Mouse (Mus musculus) heart, postnatal 0 days (tissue): ENCODE data around the gene Asxl2. TPM values are rescaled to one million over a fixed set of nuclear protein-coding genes. Genes with fewer than 3 reads are reported as not detected.

Experiments
- ATAC-seq: fragments of 200-750 bp; cut with Nextera tagmentation; 2 replicates; pipeline ENCODE4 v1.8.0; 2017; ENCODE audit warnings: low read depth, moderate number of reproducible peaks, moderate library complexity; ENCODE audit not compliant: insufficient read depth
- DNase-seq: peaks from one replicate; pipeline ENCODE4 v3.0.0-alpha.2; 2016; ENCODE audit warnings: low spot score
- H3K27ac ChIP-seq: fragments of 300-500 bp; sonication (generic); 2 replicates; pipeline ENCODE4 v1.5.1; 2014; ENCODE audit warnings: low read depth, mild to moderate bottlenecking
- H3K27me3 ChIP-seq: fragments of 300-500 bp; sonication (generic); 2 replicates; pipeline ENCODE4 v1.6.1; 2014; ENCODE audit warnings: low read length, mixed read lengths; ENCODE audit not compliant: control insufficient read depth, insufficient read depth
- H3K36me3 ChIP-seq: fragments of 300-500 bp; sonication (generic); replicated peaks from 2 replicates; pipeline ENCODE4 v1.6.1; 2014; ENCODE audit warnings: low read length, mixed read lengths; ENCODE audit not compliant: control insufficient read depth, insufficient read depth
- H3K4me1 ChIP-seq: fragments of 300-500 bp; sonication (generic); 2 replicates; pipeline ENCODE4 v1.6.1; 2014; ENCODE audit warnings: antibody characterized with exemption; ENCODE audit not compliant: control insufficient read depth, insufficient read depth
- H3K4me2 ChIP-seq: fragments of 300-500 bp; sonication (generic); 2 replicates; pipeline ENCODE4 v1.6.1; 2014; ENCODE audit warnings: low read depth, mild to moderate bottlenecking, low read length, moderate library complexity
- H3K4me3 ChIP-seq: fragments of 300-500 bp; sonication (generic); 2 replicates; pipeline ENCODE4 v1.5.1; 2014; ENCODE audit warnings: low read depth, low read length
- H3K9ac ChIP-seq: fragments of 300-500 bp; sonication (generic); replicated peaks from 2 replicates; pipeline ENCODE4 v1.6.1; 2014; ENCODE audit warnings: low read depth, low read length, mixed read lengths
- H3K9me3 ChIP-seq: fragments of 300-500 bp; sonication (generic); replicated peaks from 2 replicates; pipeline ENCODE4 v1.6.1; 2016; ENCODE audit warnings: low read length; ENCODE audit not compliant: control insufficient read depth
- CTCF ChIP-seq: IDR thresholded peaks from 2 replicates; pipeline ENCODE4 v1.5.1; 2016; ENCODE audit warnings: antibody characterized with exemption, control low read depth, low read depth
- EP300 ChIP-seq: IDR thresholded peaks from 2 replicates; pipeline ENCODE4 v1.6.1; 2016; ENCODE audit warnings: antibody characterized with exemption, low read depth
- WGBS: fragments of 180-500 bp; shearing (Covaris S2); extraction: QIAGEN DNeasy Blood & Tissue Kit; methylation state at CpG from one replicate; pipeline ENCODE4 v1.1.7; 2014; 5-methylcytosine and 5-hydroxymethylcytosine counted together
- polyA plus RNA-seq: library from polyadenylated mRNA; unstranded; fragments of >200 nt; fragmentation: Nextera tagmentation; extraction: Ambion mirVana; gene quantifications from 2 replicates; pipeline ENCODE4 v1.2.1, GENCODE M21; 2015
- total RNA-seq: library from RNA; depleted of rRNA; stranded (reverse); fragments of >200 nt; gene quantifications from 2 replicates; pipeline ENCODE4 v1.2.3, GENCODE M21; 2014; ENCODE audit warnings: low replicate concordance; rRNA removed

Asxl2 gene
- total RNA-seq (16.1 and 17.5 TPM in 2 replicates), polyA plus RNA-seq (8.6 and 9.5 TPM in 2 replicates)

DNA sequence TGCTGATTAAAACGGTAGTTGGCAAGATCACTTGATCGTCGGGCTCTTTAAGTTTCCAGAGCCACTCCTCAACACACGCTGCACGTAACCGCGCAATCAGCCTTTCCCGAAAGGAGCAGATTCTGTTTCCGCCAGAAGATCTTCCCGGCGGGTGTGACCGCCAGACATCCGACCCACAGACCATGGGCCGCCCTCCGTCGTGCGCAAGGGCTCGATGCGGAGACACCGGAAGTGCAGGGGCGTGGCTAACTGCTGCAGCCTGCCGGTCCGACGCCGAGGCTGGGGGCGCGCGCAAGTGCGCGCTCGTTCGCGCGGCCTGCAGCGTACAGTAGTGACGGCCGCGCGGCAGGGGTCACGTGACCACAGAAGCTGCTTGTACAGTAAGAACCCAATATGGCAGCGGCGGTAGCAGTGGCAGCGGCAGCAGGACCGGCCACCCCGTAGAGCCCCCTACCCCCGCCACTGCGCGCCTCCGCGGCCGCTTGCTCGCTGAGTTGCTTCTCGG, at the start of gene Asxl2:
TSS of gene Asxl2 (plus strand) at position 328 of the 505 bp plus-strand sequence.
- TF ChIP-seq EP300 (0 out of 2 replicates have a peak, but pooled peaks have one; percentile 67), CTCF (no peak)
- Histone ChIP-seq H3K27ac (peak within 1 kb of the TSS; percentile 99), H3K4me2 (peak within 1 kb of the TSS; percentile 76), H3K27me3 (no peaks in the 10 kb centered on the region), H3K4me3 (peak within 1 kb of the TSS; percentile 89), H3K9me3 (no peaks in the 10 kb centered on the region), H3K4me1 (peaks cover 17% of the 10 kb centered on the region), H3K9ac (peak within 1 kb of the TSS; percentile 92), H3K36me3 (no peaks in the 10 kb centered on the region)
- DNase-seq (peak; percentile 98), ATAC-seq (peak; percentile 95)
- WGBS, result under 1% methylated on average over 52 of the region's 53 CpGs

- DNase-seq (no peak), ATAC-seq (no peak)
- Histone ChIP-seq H3K27ac (no peak overlapping the region), H3K4me3 (no peak overlapping the region), H3K4me2 (no peak overlapping the region), H3K9me3 (no peaks in the 10 kb centered on the region), H3K4me1 (no peaks in the 10 kb centered on the region; the same call in 1 of the 2 replicates), H3K36me3 (0 out of 2 replicates have a peak, but pooled peaks cover 5% of the 10 kb centered on the region), H3K27me3 (no peaks in the 10 kb centered on the region), H3K9ac (no peak overlapping the region)
- 43% methylated on average over 3 of the region's 3 CpGs for whole genome bisulfite sequencing
- no peak for TF ChIP-seq EP300
- TF ChIP-seq CTCF, result no peak
These were observed 49.5 kb upstream of the Asxl2 start for GRCm38 (mm10) chr12:3377190-3377589.

- DNase-seq (no peak), ATAC-seq (no peak)
- Histone ChIP-seq H3K27ac (no peak overlapping the region), H3K36me3 (0 out of 2 replicates have a peak, but pooled peaks cover 5% of the 10 kb centered on the region), H3K4me2 (no peak overlapping the region), H3K9ac (no peak overlapping the region), H3K4me3 (no peak overlapping the region), H3K27me3 (no peaks in the 10 kb centered on the region), H3K9me3 (no peaks in the 10 kb centered on the region), H3K4me1 (no peaks in the 10 kb centered on the region)
- no peak for TF ChIP-seq CTCF
- TF ChIP-seq EP300, result no peak
- WGBS, result 51% methylated on average over 5 of the region's 5 CpGs
These were observed 48.9 kb upstream of the Asxl2 start for GRCm38 (mm10) chr12:3377755-3378154.

DNA sequence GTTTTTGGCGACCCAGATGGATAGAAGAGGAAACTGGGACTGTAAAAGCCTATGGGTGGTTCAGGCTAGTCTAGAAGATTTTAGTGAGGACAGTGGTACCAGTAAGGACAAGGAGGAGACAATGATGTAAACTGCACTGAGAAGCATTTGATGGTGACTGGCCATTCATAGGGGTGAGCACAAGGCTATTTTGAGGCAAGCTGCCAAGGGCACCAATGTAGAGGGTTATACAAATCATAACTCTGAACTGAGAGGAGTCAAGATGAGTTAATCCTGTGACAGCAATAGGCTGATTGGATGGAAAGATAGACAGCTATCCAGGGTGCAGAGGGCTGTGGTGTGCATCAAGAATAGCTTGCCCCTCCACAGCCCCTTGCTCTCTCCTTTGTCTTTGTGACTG, 41.8 kb upstream of the Asxl2 start:
- no peak for DNase-seq
- Histone ChIP-seq H3K9ac (no peak overlapping the region), H3K27ac (no peak overlapping the region), H3K36me3 (0 out of 2 replicates have a peak, but pooled peaks cover 5% of the 10 kb centered on the region), H3K27me3 (no peaks in the 10 kb centered on the region), H3K9me3 (no peaks in the 10 kb centered on the region), H3K4me2 (no peak overlapping the region), H3K4me3 (no peak overlapping the region), H3K4me1 (no peaks in the 10 kb centered on the region)
- no peak for ATAC-seq
- WGBS, result 59% methylated on average over 1 of the region's 1 CpGs
- TF ChIP-seq EP300 (no peak), CTCF (no peak)

DNA sequence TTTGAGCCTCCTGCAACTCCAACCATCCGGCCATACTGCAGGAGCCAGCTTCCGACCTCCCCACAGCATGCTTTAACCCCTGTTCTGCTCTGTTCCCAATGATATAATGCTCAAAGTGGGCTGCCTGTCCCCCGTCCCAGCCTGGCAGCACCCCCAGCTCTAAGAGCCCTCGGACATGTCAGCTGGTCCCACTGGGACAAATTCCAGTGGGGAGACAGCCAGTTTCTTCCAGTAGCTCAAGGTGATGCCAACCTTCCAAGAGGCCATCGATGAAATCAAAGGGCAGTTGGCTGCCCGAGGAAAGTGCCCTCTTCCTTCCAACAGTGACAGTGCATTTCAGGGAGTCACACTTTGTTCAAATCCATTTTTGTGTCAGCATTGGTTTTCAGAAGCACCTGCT, 41.4 kb upstream of the Asxl2 start:
- Histone ChIP-seq H3K4me2 (no peak overlapping the region), H3K4me3 (no peak overlapping the region), H3K27ac (no peak overlapping the region), H3K27me3 (no peaks in the 10 kb centered on the region), H3K9me3 (no peaks in the 10 kb centered on the region), H3K9ac (no peak overlapping the region), H3K36me3 (0 out of 2 replicates have a peak, but pooled peaks cover 4% of the 10 kb centered on the region), H3K4me1 (no peaks in the 10 kb centered on the region)
- no peak for DNase-seq
- no peak for ATAC-seq
- WGBS, result 72% methylated on average over 6 of the region's 6 CpGs
- TF ChIP-seq EP300 (no peak), CTCF (no peak)

DNA sequence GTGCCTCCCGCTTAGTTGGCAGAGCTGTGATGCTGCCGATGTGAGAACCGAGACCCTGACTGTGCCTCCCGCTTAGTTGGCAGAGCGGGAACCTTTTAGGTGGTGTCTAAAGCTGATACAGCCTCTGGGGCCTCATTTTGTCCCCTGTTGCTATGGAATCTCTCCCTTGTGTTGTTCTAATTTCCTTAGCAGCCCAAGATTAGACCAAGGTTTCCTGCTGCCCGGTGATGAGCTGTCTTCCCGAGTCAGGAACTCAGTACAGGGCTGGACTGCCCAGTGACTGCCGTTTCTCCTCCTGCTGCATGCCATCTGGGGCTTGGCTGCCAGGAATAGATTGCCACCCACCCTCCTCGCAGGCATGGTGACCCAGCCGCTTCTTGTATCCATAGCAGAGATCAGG, 40.7 kb upstream of the Asxl2 start:
- no peaks in the 10 kb centered on the region for H3K27me3 ChIP-seq
- peak overlapping the region; percentile 26; the same call in 1 of the 2 replicates for H3K4me2 ChIP-seq
- H3K4me3 ChIP-seq, result no peak overlapping the region
- 0 out of 2 replicates have a peak, but pooled peaks cover 4% of the 10 kb centered on the region for H3K36me3 ChIP-seq
- ATAC-seq, result peak; percentile 50; the same call in 1 of the 2 replicates
- no peaks in the 10 kb centered on the region for H3K9me3 ChIP-seq
- TF ChIP-seq CTCF (no peak), EP300 (no peak)
- peak; percentile 18 for DNase-seq
- H3K9ac ChIP-seq, result no peak overlapping the region
- WGBS, result 34% methylated on average over 10 of the region's 10 CpGs
- H3K27ac ChIP-seq, result no peak overlapping the region
- no peaks in the 10 kb centered on the region for H3K4me1 ChIP-seq
